Comparison of ENCODE assay signal across 8 mouse cellular contexts in genomic region chrX:129750606-129751005, GRCm38 (mm10). TPM values are rescaled to one million over a fixed set of nuclear protein-coding genes. Genes with fewer than 3 reads are reported as not detected.
DNase-seq lines count a peak whose midpoint lies in the region; ATAC-seq and TF ChIP-seq lines count a peak whose summit lies in the region.

No protein-coding gene starts in this region.

- H3K4me3 ChIP-seq in embryonic facial prominence, embryonic 15.5 days (replicated peaks), result peak overlapping the region; percentile 57
- peak overlapping the region; percentile 64 for H3K4me3 ChIP-seq in intestine, postnatal 0 days (ENCODE audit: low read depth, low read length)
- peak overlapping the region; percentile 66 for H3K4me3 ChIP-seq in midbrain, embryonic 15.5 days

- WGBS in embryonic facial prominence, embryonic 15.5 days, result 13% methylated on average over 6 of the region's 6 CpGs
- WGBS in intestine, postnatal 0 days, result 12% methylated on average over 6 of the region's 6 CpGs
- 12% methylated on average over 6 of the region's 6 CpGs for WGBS in midbrain, embryonic 15.5 days

- DNase-seq in kidney, postnatal 14 days, result peak; percentile 9
- no peak for DNase-seq in kidney, adult 8-10 months
- no peak for DNase-seq in embryo, embryonic 10.5 days (ENCODE audit: low spot score)
- DNase-seq in right cerebral cortex, adult 2 months (ENCODE audit: low spot score in 2 of 2), result no peak
- no peak for DNase-seq in thymus, postnatal 0 days (ENCODE audit: low spot score)

- H3K27ac ChIP-seq in embryonic facial prominence, embryonic 15.5 days (replicated peaks), result peak overlapping the region; percentile 58
- no peak overlapping the region for H3K27ac ChIP-seq in intestine, postnatal 0 days (ENCODE audit: low read depth, low read length)
- H3K27ac ChIP-seq in midbrain, embryonic 15.5 days, result no peak overlapping the region

- H3K36me3 ChIP-seq in embryonic facial prominence, embryonic 15.5 days, result no peaks in the 10 kb centered on the region
- no peaks in the 10 kb centered on the region for H3K36me3 ChIP-seq in intestine, postnatal 0 days (ENCODE audit: control insufficient read depth, insufficient read depth)
- no peaks in the 10 kb centered on the region for H3K36me3 ChIP-seq in midbrain, embryonic 15.5 days (replicated peaks)

- no peaks in the 10 kb centered on the region for H3K9me3 ChIP-seq in embryonic facial prominence, embryonic 15.5 days (replicated peaks)
- H3K9me3 ChIP-seq in intestine, postnatal 0 days (ENCODE audit: control insufficient read depth), result no peaks in the 10 kb centered on the region
- H3K9me3 ChIP-seq in midbrain, embryonic 15.5 days, result no peaks in the 10 kb centered on the region

- H3K27me3 ChIP-seq in embryonic facial prominence, embryonic 15.5 days, result no peaks in the 10 kb centered on the region
- no peaks in the 10 kb centered on the region for H3K27me3 ChIP-seq in intestine, postnatal 0 days (replicated peaks; ENCODE audit: control insufficient read depth, insufficient read depth, low read length)
- H3K27me3 ChIP-seq in midbrain, embryonic 15.5 days (replicated peaks), result no peaks in the 10 kb centered on the region

- peak overlapping the region; percentile 31; the same call in 1 of the 2 replicates for H3K9ac ChIP-seq in embryonic facial prominence, embryonic 15.5 days
- H3K9ac ChIP-seq in intestine, postnatal 0 days (ENCODE audit: low read depth, low read length), result peak overlapping the region; percentile 55; the same call in 1 of the 2 replicates
- H3K9ac ChIP-seq in midbrain, embryonic 15.5 days, result peak overlapping the region; percentile 54

- no peak; the same call in 1 of the 2 replicates for ATAC-seq in embryonic facial prominence, embryonic 15.5 days (ENCODE audit: insufficient number of reproducible peaks, low FRiP score, low TSS enrichment, low read depth)
- ATAC-seq in intestine, postnatal 0 days, result no peak
- ATAC-seq in midbrain, embryonic 15.5 days (replicated peaks), result no peak

- H3K4me1 ChIP-seq in embryonic facial prominence, embryonic 15.5 days, result no peaks in the 10 kb centered on the region
- no peaks in the 10 kb centered on the region for H3K4me1 ChIP-seq in intestine, postnatal 0 days (replicated peaks; ENCODE audit: control insufficient read depth, insufficient read depth, low read length)
- no peaks in the 10 kb centered on the region for H3K4me1 ChIP-seq in midbrain, embryonic 15.5 days

- H3K4me2 ChIP-seq in embryonic facial prominence, embryonic 15.5 days (replicated peaks), result peak overlapping the region; percentile 45
- H3K4me2 ChIP-seq in intestine, postnatal 0 days (replicated peaks; ENCODE audit: low read depth), result peak overlapping the region; percentile 67
- H3K4me2 ChIP-seq in midbrain, embryonic 15.5 days, result peak overlapping the region; percentile 60

- no peak for TF ChIP-seq CTCF in intestine, postnatal 0 days (IDR thresholded peaks at IDR 0.05; ENCODE audit: low read depth)

RNA-seq across cellular contexts. Expression of gene Diaph2, which starts 1.1 kb away (rescaled TPM):
- 6.5 and 7.0 TPM in 2 replicates for polyA plus RNA-seq in embryonic facial prominence, embryonic 15.5 days (2015; fragmentation: Nextera tagmentation; extraction: Ambion mirVana)
- 2.3 and 2.4 TPM in 2 replicates for polyA plus RNA-seq in intestine, postnatal 0 days (2015; fragmentation: Nextera tagmentation; extraction: Ambion mirVana)
- 3.9 and 4.5 TPM in 2 replicates for polyA plus RNA-seq in midbrain, embryonic 15.5 days (2015; fragmentation: Nextera tagmentation; extraction: Ambion mirVana)
- 3.6 and 4.7 TPM in 2 replicates for polyA plus RNA-seq in thymus, postnatal 0 days (2015; fragmentation: Nextera tagmentation; extraction: Ambion mirVana)
